Mouse (Mus musculus) cortical plate, adult 2 months (tissue): ENCODE data around the gene Smoc1.

ENCODE experiments used
- CTCF ChIP-seq: fragments of 200-500 bp; IDR thresholded peaks from 2 replicates; pipeline ENCODE4 v1.5.1; 2011; ENCODE audit warnings: mild to moderate bottlenecking, control low read depth, low read length; ENCODE audit not compliant: insufficient read depth; ENCODE audit errors: extremely low read depth
- POLR2A ChIP-seq: fragments of 200-500 bp; IDR thresholded peaks from 2 replicates; pipeline ENCODE4 v1.6.1; 2011; ENCODE audit warnings: mild to moderate bottlenecking, low read length, control low read depth; ENCODE audit not compliant: insufficient read depth; ENCODE audit errors: extremely low read depth

- TF ChIP-seq CTCF (no peak), POLR2A (no peak)
These were observed 196.7 kb downstream of the Smoc1 start for GRCm38 (mm10) chr12:81223276-81223675.
